Mouse (Mus musculus) embryonic facial prominence, embryonic 11.5 days (tissue): ENCODE data around the gene Pradc1. TPM values are rescaled to one million over a fixed set of nuclear protein-coding genes. Genes with fewer than 3 reads are reported as not detected.
A peak's percentile ranks its signal among the peaks of the same experiment; 100 is the strongest.

Source experiments
- ATAC-seq: fragments of 200-750 bp; cut with Nextera tagmentation; replicated peaks from 2 replicates; pipeline ENCODE4 v1.8.0; 2017; ENCODE audit warnings: low read depth; ENCODE audit not compliant: insufficient number of reproducible peaks, low FRiP score, low TSS enrichment
- DNase-seq: peaks from one replicate; pipeline ENCODE4 v3.0.0-alpha.2; 2015; ENCODE audit warnings: low spot score
- H3K27ac ChIP-seq: fragments of 300-500 bp; sonication (generic); replicated peaks from 2 replicates; pipeline ENCODE4 v1.5.1; 2014; ENCODE audit warnings: mild to moderate bottlenecking, low read depth, low read length, control low read depth
- H3K27me3 ChIP-seq: fragments of 300-500 bp; sonication (generic); 2 replicates; pipeline ENCODE4 v1.6.1; 2014; ENCODE audit warnings: mild to moderate bottlenecking, low read length, moderate library complexity, mixed read lengths; ENCODE audit not compliant: control insufficient read depth, insufficient read depth
- H3K36me3 ChIP-seq: fragments of 300-500 bp; sonication (generic); replicated peaks from 2 replicates; pipeline ENCODE4 v1.6.1; 2014; ENCODE audit warnings: low read depth, mild to moderate bottlenecking, low read length, moderate library complexity, mixed read lengths; ENCODE audit not compliant: control insufficient read depth, insufficient read depth
- H3K4me1 ChIP-seq: fragments of 300-500 bp; sonication (generic); 2 replicates; pipeline ENCODE4 v1.6.1; 2014; ENCODE audit warnings: low read length, mixed read lengths; ENCODE audit not compliant: control insufficient read depth, insufficient read depth
- H3K4me2 ChIP-seq: fragments of 300-500 bp; sonication (generic); 2 replicates; pipeline ENCODE4 v1.6.1; 2014; ENCODE audit warnings: low read depth, mild to moderate bottlenecking, control low read depth, low read length, moderate library complexity
- H3K4me3 ChIP-seq: fragments of 300-500 bp; sonication (generic); 2 replicates; pipeline ENCODE4 v1.5.1; 2014; ENCODE audit warnings: low read depth, low read length, control low read depth
- H3K9ac ChIP-seq: fragments of 300-500 bp; sonication (generic); replicated peaks from 2 replicates; pipeline ENCODE4 v1.6.1; 2014; ENCODE audit warnings: mild to moderate bottlenecking, control low read depth, low read length
- H3K9me3 ChIP-seq: fragments of 300-500 bp; sonication (generic); replicated peaks from 2 replicates; pipeline ENCODE4 v1.6.1; 2016; ENCODE audit warnings: mild to moderate bottlenecking, low read length, inconsistent platforms, mixed read lengths; ENCODE audit not compliant: control insufficient read depth
- WGBS: fragments of 180-500 bp; shearing (Covaris S2); extraction: QIAGEN DNeasy Blood & Tissue Kit; methylation state at CpG from one replicate; pipeline ENCODE4 v1.1.7; 2014; 5-methylcytosine and 5-hydroxymethylcytosine counted together
- polyA plus RNA-seq: library from polyadenylated mRNA; unstranded; fragments of >200 nt; fragmentation: Nextera tagmentation; extraction: Ambion mirVana; gene quantifications from 2 replicates; pipeline ENCODE4 v1.2.1, GENCODE M21; 2014

Pradc1 gene
- polyA plus RNA-seq, 1 experiment from 2014 or later, result 23.5 TPM

DNA sequence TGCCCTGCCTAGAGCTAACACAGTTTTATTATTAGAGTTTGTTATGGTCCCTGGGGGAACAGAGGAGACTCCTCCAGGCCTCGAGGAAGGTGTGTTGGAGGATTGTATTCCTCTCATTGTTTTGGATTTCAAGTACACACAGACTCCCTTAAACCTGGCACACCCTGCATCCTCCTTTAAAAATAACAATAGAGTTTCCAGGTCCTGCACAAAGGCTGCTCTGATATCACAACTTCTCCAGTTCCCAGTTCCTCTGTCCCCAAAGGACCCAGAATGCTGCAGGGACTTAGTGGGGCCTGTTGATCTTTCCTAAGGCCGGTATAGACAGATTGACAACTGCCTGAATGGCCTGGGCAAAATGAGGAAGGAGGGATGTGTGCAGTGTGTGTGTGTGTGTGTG lies 49.2 kb downstream of the Pradc1 start:
- H3K4me3 ChIP-seq, result no peak overlapping the region
- no peak for ATAC-seq
- H3K9me3 ChIP-seq, result no peaks in the 10 kb centered on the region
- no peak for DNase-seq
- no peaks in the 10 kb centered on the region for H3K36me3 ChIP-seq
- 47% methylated on average over 2 of the region's 2 CpGs for WGBS
- no peak overlapping the region for H3K9ac ChIP-seq
- H3K4me2 ChIP-seq, result no peak overlapping the region
- H3K27me3 ChIP-seq, result peaks cover 4% of the 10 kb centered on the region
- H3K27ac ChIP-seq, result no peak overlapping the region
- no peaks in the 10 kb centered on the region for H3K4me1 ChIP-seq

DNA sequence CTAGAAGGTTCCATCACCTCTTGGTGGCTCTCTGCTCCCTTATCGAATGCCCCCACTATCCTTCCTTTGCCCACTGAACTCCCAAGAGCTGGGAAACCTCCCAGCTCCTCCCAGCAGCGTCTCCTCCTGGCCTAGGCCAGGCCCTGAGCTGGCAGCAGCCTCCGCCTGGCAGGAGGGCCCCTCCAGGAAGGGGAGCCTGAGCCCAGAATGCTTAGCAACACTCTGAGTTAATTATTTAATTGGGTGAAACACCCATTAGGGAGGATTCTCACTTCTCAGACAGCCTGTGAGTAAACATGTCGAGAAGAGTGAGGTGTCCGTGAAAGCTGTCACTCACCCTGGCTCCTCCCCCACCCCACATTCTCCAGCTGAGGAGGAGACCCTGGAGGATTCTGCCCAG lies 52.1 kb downstream of the Pradc1 start:
- WGBS, result 26% methylated on average over 5 of the region's 5 CpGs

DNA sequence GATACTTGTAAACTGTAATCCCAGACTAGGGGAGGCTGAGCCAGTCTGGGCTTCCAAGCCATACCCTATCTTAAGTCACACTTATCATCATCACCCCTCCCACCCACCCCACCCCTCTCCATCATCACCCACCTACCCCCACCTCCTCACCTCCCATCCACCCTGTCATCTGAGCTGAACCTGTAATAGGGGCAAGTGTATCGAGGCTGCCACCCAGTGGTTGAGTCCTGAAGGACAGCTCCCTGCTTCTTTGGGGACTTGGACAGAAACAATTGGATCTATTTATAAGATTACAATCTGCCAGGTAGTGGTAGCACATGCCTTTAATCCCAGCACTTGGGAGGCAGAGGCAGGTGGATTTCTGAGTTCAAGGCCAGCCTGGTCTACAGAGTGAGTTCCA lies 54.6 kb downstream of the Pradc1 start:
- Histone ChIP-seq H3K9ac (no peak overlapping the region), H3K36me3 (no peaks in the 10 kb centered on the region), H3K4me1 (no peaks in the 10 kb centered on the region), H3K27me3 (no peaks in the 10 kb centered on the region), H3K4me2 (no peak overlapping the region), H3K27ac (no peak overlapping the region), H3K9me3 (no peaks in the 10 kb centered on the region), H3K4me3 (no peak overlapping the region)
- 33% methylated on average over 1 of the region's 1 CpGs for WGBS
- DNase-seq (peak; percentile 42), ATAC-seq (no peak)

More for the DNA sequence above, 52.1 kb downstream of the Pradc1 start:
- no peaks in the 10 kb centered on the region for H3K9me3 ChIP-seq
- H3K4me1 ChIP-seq, result no peaks in the 10 kb centered on the region
- no peak for DNase-seq
- no peaks in the 10 kb centered on the region for H3K36me3 ChIP-seq
- no peak overlapping the region for H3K4me3 ChIP-seq
- no peak overlapping the region for H3K27ac ChIP-seq
- H3K4me2 ChIP-seq, result no peak overlapping the region
- H3K27me3 ChIP-seq, result no peaks in the 10 kb centered on the region
- ATAC-seq, result no peak
- H3K9ac ChIP-seq, result no peak overlapping the region

Other genes starting within 250 kb of the Pradc1 start
- gene Sfxn5, start 118.5 kb downstream of the Pradc1 start, polyA plus RNA-seq, result 4.7 and 5.6 TPM in 2 replicates
- gene Rab11fip5, start 77.3 kb downstream of the Pradc1 start, polyA plus RNA-seq, result 3.1 TPM in 2 replicates
- not detected in 2 replicates for gene Noto, start 28.1 kb downstream of the Pradc1 start, polyA plus RNA-seq
- 56.3 and 56.4 TPM in 2 replicates for gene Smyd5, start 20.0 kb downstream of the Pradc1 start, polyA plus RNA-seq
- 713 and 720 TPM in 2 replicates for gene Cct7, start 456 bp downstream of the Pradc1 start, polyA plus RNA-seq
- gene Fbxo41, start 51.0 kb upstream of the Pradc1 start, polyA plus RNA-seq, result 0.35 and 0.54 TPM in 2 replicates
- not detected in 2 replicates for gene Egr4, start 61.6 kb upstream of the Pradc1 start, polyA plus RNA-seq
- gene Alms1, start 135.6 kb upstream of the Pradc1 start, polyA plus RNA-seq, result 7.6 and 7.8 TPM in 2 replicates